Mouse (Mus musculus) hindbrain, embryonic 14.5 days (tissue): ENCODE data around the gene 1500009L16Rik. TPM values are rescaled to one million over a fixed set of nuclear protein-coding genes. Genes with fewer than 3 reads are reported as not detected.

Experiments
- ATAC-seq: fragments of 200-750 bp; cut with Nextera tagmentation; 2 replicates; pipeline ENCODE4 v1.8.0; 2017; ENCODE audit warnings: moderate number of reproducible peaks, mild to moderate bottlenecking, moderate TSS enrichment, moderate library complexity; ENCODE audit not compliant: low FRiP score
- DNase-seq: peaks from one replicate; pipeline ENCODE4 v3.0.0-alpha.2; 2015; ENCODE audit warnings: low spot score
- H3K27ac ChIP-seq: fragments of 300-500 bp; sonication (generic); 2 replicates; pipeline ENCODE4 v1.5.1; 2014; ENCODE audit warnings: mild to moderate bottlenecking, moderate library complexity
- H3K27me3 ChIP-seq: fragments of 300-500 bp; sonication (generic); 2 replicates; pipeline ENCODE4 v1.6.1; 2014; ENCODE audit warnings: mild to moderate bottlenecking, low read length, mixed read lengths; ENCODE audit not compliant: control insufficient read depth, insufficient read depth
- H3K36me3 ChIP-seq: fragments of 300-500 bp; sonication (generic); replicated peaks from 2 replicates; pipeline ENCODE4 v1.6.1; 2014; ENCODE audit not compliant: control insufficient read depth, insufficient read depth
- H3K4me1 ChIP-seq: fragments of 300-500 bp; sonication (generic); replicated peaks from 2 replicates; pipeline ENCODE4 v1.6.1; 2014; ENCODE audit warnings: antibody characterized with exemption, low read length, mixed read lengths; ENCODE audit not compliant: control insufficient read depth, insufficient read depth
- H3K4me2 ChIP-seq: fragments of 300-500 bp; sonication (generic); replicated peaks from 2 replicates; pipeline ENCODE4 v1.6.1; 2014; ENCODE audit warnings: mild to moderate bottlenecking, moderate library complexity
- H3K4me3 ChIP-seq: fragments of 300-500 bp; sonication (generic); replicated peaks from 2 replicates; pipeline ENCODE4 v1.5.1; 2014; ENCODE audit warnings: mild to moderate bottlenecking, low read length
- H3K9ac ChIP-seq: fragments of 300-500 bp; sonication (generic); 2 replicates; pipeline ENCODE4 v1.6.1; 2014
- H3K9me3 ChIP-seq: fragments of 300-500 bp; sonication (generic); 2 replicates; pipeline ENCODE4 v1.6.1; 2016; ENCODE audit warnings: low read length; ENCODE audit not compliant: control insufficient read depth
- WGBS: fragments of 180-500 bp; shearing (Covaris S2); extraction: QIAGEN DNeasy Blood & Tissue Kit; methylation state at CpG from one replicate; pipeline ENCODE4 v1.1.7; 2014; 5-methylcytosine and 5-hydroxymethylcytosine counted together
- polyA plus RNA-seq: library from polyadenylated mRNA; unstranded; fragments of >200 nt; fragmentation: Nextera tagmentation; extraction: Ambion mirVana; gene quantifications from 2 replicates; pipeline ENCODE4 v1.2.1, GENCODE M21; 2014

The 1500009L16Rik gene
- polyA plus RNA-seq, 1 experiment from 2014 or later: 87.9 TPM

GRCm38 (mm10) chr10:83744656-83745055 lies 22.0 kb downstream of the 1500009L16Rik start:
- Histone ChIP-seq H3K4me1 (no peaks in the 10 kb centered on the region), H3K27ac (no peak overlapping the region), H3K27me3 (no peaks in the 10 kb centered on the region), H3K4me3 (no peak overlapping the region), H3K9ac (no peak overlapping the region), H3K9me3 (peaks cover 7% of the 10 kb centered on the region; the same call in 1 of the 2 replicates), H3K36me3 (no peaks in the 10 kb centered on the region), H3K4me2 (no peak overlapping the region)
- WGBS: 89% methylated on average over 3 of the region's 3 CpGs
- DNase-seq (no peak), ATAC-seq (no peak)

- no peak overlapping the region for H3K27ac ChIP-seq
- no peaks in the 10 kb centered on the region for H3K4me1 ChIP-seq
- H3K36me3 ChIP-seq: no peaks in the 10 kb centered on the region
- no peak for DNase-seq
- no peak for ATAC-seq
- H3K9ac ChIP-seq: no peak overlapping the region
- H3K9me3 ChIP-seq: no peaks in the 10 kb centered on the region
- H3K27me3 ChIP-seq: no peaks in the 10 kb centered on the region
- H3K4me2 ChIP-seq: no peak overlapping the region
- 95% methylated on average over 1 of the region's 1 CpGs for WGBS
- no peak overlapping the region for H3K4me3 ChIP-seq
Measured at GRCm38 (mm10) chr10:83753056-83753455, 30.4 kb downstream of the 1500009L16Rik start.

GRCm38 (mm10) chr10:83757343-83757962 lies 34.8 kb downstream of the 1500009L16Rik start:
- H3K4me2 ChIP-seq: no peak overlapping the region
- DNase-seq: no peak
- H3K4me1 ChIP-seq: no peaks in the 10 kb centered on the region

GRCm38 (mm10) chr10:83758732-83759131 lies 36.1 kb downstream of the 1500009L16Rik start:
- H3K36me3 ChIP-seq: no peaks in the 10 kb centered on the region
- 88% methylated on average over 13 of the region's 13 CpGs for WGBS
- no peak overlapping the region for H3K4me3 ChIP-seq
- no peak for ATAC-seq
- H3K9me3 ChIP-seq: no peaks in the 10 kb centered on the region
- H3K9ac ChIP-seq: no peak overlapping the region
- no peaks in the 10 kb centered on the region for H3K4me1 ChIP-seq
- no peak for DNase-seq
- H3K27me3 ChIP-seq: no peaks in the 10 kb centered on the region
- H3K27ac ChIP-seq: no peak overlapping the region
- no peak overlapping the region for H3K4me2 ChIP-seq

More at GRCm38 (mm10) chr10:83757343-83757962, 34.8 kb downstream of the 1500009L16Rik start:
- H3K4me3 ChIP-seq: no peak overlapping the region
- no peaks in the 10 kb centered on the region for H3K27me3 ChIP-seq
- 86% methylated on average over 17 of the region's 17 CpGs for WGBS
- H3K27ac ChIP-seq: no peak overlapping the region
- no peak for ATAC-seq
- no peak overlapping the region for H3K9ac ChIP-seq
- H3K9me3 ChIP-seq: no peaks in the 10 kb centered on the region
- H3K36me3 ChIP-seq: no peaks in the 10 kb centered on the region

- Histone ChIP-seq H3K4me1 (no peaks in the 10 kb centered on the region), H3K9me3 (no peaks in the 10 kb centered on the region), H3K4me2 (no peak overlapping the region), H3K4me3 (no peak overlapping the region), H3K36me3 (no peaks in the 10 kb centered on the region), H3K9ac (no peak overlapping the region), H3K27me3 (no peaks in the 10 kb centered on the region), H3K27ac (no peak overlapping the region)
- WGBS: 26% methylated on average over 2 of the region's 2 CpGs
- ATAC-seq (no peak), DNase-seq (no peak)
Measured at GRCm38 (mm10) chr10:83760535-83760934, 37.9 kb downstream of the 1500009L16Rik start.

GRCm38 (mm10) chr10:83763891-83764290 lies 41.2 kb downstream of the 1500009L16Rik start:
- H3K36me3 ChIP-seq: no peaks in the 10 kb centered on the region
- no peaks in the 10 kb centered on the region for H3K4me1 ChIP-seq
- H3K27ac ChIP-seq: no peak overlapping the region
- no peak overlapping the region for H3K4me2 ChIP-seq
- no peak for ATAC-seq
- no peak overlapping the region for H3K9ac ChIP-seq
- no peaks in the 10 kb centered on the region for H3K27me3 ChIP-seq
- no peak overlapping the region for H3K4me3 ChIP-seq
- H3K9me3 ChIP-seq: no peaks in the 10 kb centered on the region
- 82% methylated on average over 4 of the region's 4 CpGs for WGBS
- no peak for DNase-seq

GRCm38 (mm10) chr10:83766882-83767281 lies 44.2 kb downstream of the 1500009L16Rik start:
- Histone ChIP-seq H3K4me2 (no peak overlapping the region), H3K27me3 (no peaks in the 10 kb centered on the region), H3K36me3 (no peaks in the 10 kb centered on the region), H3K9me3 (no peaks in the 10 kb centered on the region), H3K4me1 (no peaks in the 10 kb centered on the region), H3K27ac (no peak overlapping the region), H3K9ac (no peak overlapping the region), H3K4me3 (no peak overlapping the region)
- ATAC-seq (no peak), DNase-seq (no peak)

GRCm38 (mm10) chr10:83776272-83776878 lies 53.7 kb downstream of the 1500009L16Rik start:
- H3K4me1 ChIP-seq: no peaks in the 10 kb centered on the region
- H3K4me3 ChIP-seq: no peak overlapping the region
- WGBS: 46% methylated on average over 11 of the region's 11 CpGs
- no peak overlapping the region for H3K4me2 ChIP-seq
- no peak overlapping the region for H3K27ac ChIP-seq
- 0 out of 2 replicates have a peak, but pooled peaks cover 5% of the 10 kb centered on the region for H3K9me3 ChIP-seq
- ATAC-seq (no peak; the same call in 1 of the 2 replicates), DNase-seq (peak; percentile 88)
- no peaks in the 10 kb centered on the region for H3K36me3 ChIP-seq
- H3K27me3 ChIP-seq: no peaks in the 10 kb centered on the region
- no peak overlapping the region for H3K9ac ChIP-seq

- Histone ChIP-seq H3K9me3 (0 out of 2 replicates have a peak, but pooled peaks cover 5% of the 10 kb centered on the region), H3K27me3 (no peaks in the 10 kb centered on the region), H3K9ac (no peak overlapping the region), H3K4me1 (no peaks in the 10 kb centered on the region), H3K27ac (no peak overlapping the region), H3K4me2 (no peak overlapping the region), H3K4me3 (no peak overlapping the region), H3K36me3 (no peaks in the 10 kb centered on the region)
- ATAC-seq (no peak), DNase-seq (no peak)
- 86% methylated on average over 9 of the region's 9 CpGs for WGBS
Measured at GRCm38 (mm10) chr10:83777253-83777652, 54.6 kb downstream of the 1500009L16Rik start.
